Mouse (Mus musculus): ENCODE data around the gene Xkr7. TPM values are rescaled to one million over a fixed set of nuclear protein-coding genes. Genes with fewer than 3 reads are reported as not detected.

The Xkr7 gene
- polyA plus RNA-seq (2016; fragmentation: Nextera tagmentation; extraction: Ambion mirVana) = 0.73 and 1.1 TPM in 2 replicates

GRCm38 (mm10) chr2:153031126-153032082, at the start of gene Xkr7:
TSS of gene Xkr7 (plus strand) at chr2:153031852.
- peaks cover 24% of the 10 kb centered on the region for H3K4me1 ChIP-seq (replicated peaks)
- H3K4me3 ChIP-seq = peak within 1 kb of the TSS; percentile 67
- DNase-seq (ENCODE audit: low spot score) = peak; percentile 48
- peak within 1 kb of the TSS; percentile 74 for H3K27ac ChIP-seq
- no peaks in the 10 kb centered on the region for H3K9me3 ChIP-seq
- H3K36me3 ChIP-seq = no peaks in the 10 kb centered on the region
- WGBS = 1% methylated on average over 46 of the region's 54 CpGs
- H3K27me3 ChIP-seq (ENCODE audit: insufficient read depth, poor library complexity, severe bottlenecking) = peaks cover 52% of the 10 kb centered on the region

GRCm38 (mm10) chr2:152985582-152985981, 46.1 kb upstream of the Xkr7 start:
- no peak for DNase-seq (ENCODE audit: low spot score)
- H3K27ac ChIP-seq = no peak overlapping the region
- no peaks in the 10 kb centered on the region; the same call in 1 of the 2 replicates for H3K4me1 ChIP-seq (replicated peaks)
- H3K36me3 ChIP-seq = no peaks in the 10 kb centered on the region
- WGBS = 36% methylated on average over 1 of the region's 1 CpGs
- no peaks in the 10 kb centered on the region for H3K9me3 ChIP-seq
- H3K27me3 ChIP-seq (ENCODE audit: insufficient read depth, poor library complexity, severe bottlenecking) = no peaks in the 10 kb centered on the region
- H3K4me3 ChIP-seq = no peak overlapping the region

GRCm38 (mm10) chr2:152991529-152991928, 40.1 kb upstream of the Xkr7 start:
- H3K9me3 ChIP-seq = no peaks in the 10 kb centered on the region
- H3K27me3 ChIP-seq (ENCODE audit: insufficient read depth, poor library complexity, severe bottlenecking) = no peaks in the 10 kb centered on the region; the same call in 1 of the 2 replicates
- 0 out of 2 replicates have a peak, but pooled peaks cover 6% of the 10 kb centered on the region for H3K4me1 ChIP-seq (replicated peaks)
- H3K27ac ChIP-seq = no peak overlapping the region
- H3K4me3 ChIP-seq = no peak overlapping the region
- DNase-seq (ENCODE audit: low spot score) = no peak
- 92% methylated on average over 9 of the region's 9 CpGs for WGBS
- H3K36me3 ChIP-seq = no peaks in the 10 kb centered on the region

- 0 out of 2 replicates have a peak, but pooled peaks cover 3% of the 10 kb centered on the region for H3K4me1 ChIP-seq (replicated peaks)
- no peaks in the 10 kb centered on the region; the same call in 1 of the 2 replicates for H3K27me3 ChIP-seq (ENCODE audit: insufficient read depth, poor library complexity, severe bottlenecking)
- no peak for DNase-seq (ENCODE audit: low spot score)
- no peak overlapping the region for H3K27ac ChIP-seq
- WGBS = 71% methylated on average over 4 of the region's 4 CpGs
- H3K4me3 ChIP-seq = no peak overlapping the region
- no peaks in the 10 kb centered on the region for H3K36me3 ChIP-seq
- H3K9me3 ChIP-seq = no peaks in the 10 kb centered on the region
Measured at GRCm38 (mm10) chr2:152997046-152997445, 34.6 kb upstream of the Xkr7 start.

GRCm38 (mm10) chr2:153002492-153003248, 29.0 kb upstream of the Xkr7 start:
- Histone ChIP-seq H3K4me1 (replicated peaks) (peaks cover 6% of the 10 kb centered on the region), H3K27ac (no peak overlapping the region), H3K36me3 (peaks cover 18% of the 10 kb centered on the region), H3K4me3 (no peak overlapping the region), H3K9me3 (no peaks in the 10 kb centered on the region), H3K27me3 (ENCODE audit: insufficient read depth, poor library complexity, severe bottlenecking) (peaks cover 4% of the 10 kb centered on the region; the same call in 1 of the 2 replicates)
- 85% methylated on average over 15 of the region's 15 CpGs for WGBS
- no peak for DNase-seq (ENCODE audit: low spot score)

GRCm38 (mm10) chr2:153003681-153004338, 27.8 kb upstream of the Xkr7 start:
- H3K36me3 ChIP-seq = peaks cover 30% of the 10 kb centered on the region
- H3K4me3 ChIP-seq = no peak overlapping the region
- WGBS = 69% methylated on average over 13 of the region's 13 CpGs
- no peaks in the 10 kb centered on the region for H3K9me3 ChIP-seq
- peaks cover 4% of the 10 kb centered on the region; the same call in 1 of the 2 replicates for H3K27me3 ChIP-seq (ENCODE audit: insufficient read depth, poor library complexity, severe bottlenecking)
- DNase-seq (ENCODE audit: low spot score) = no peak
- H3K27ac ChIP-seq = peak overlapping the region; percentile 67; the same call in 1 of the 2 replicates
- H3K4me1 ChIP-seq (replicated peaks) = peaks cover 6% of the 10 kb centered on the region

- WGBS = 86% methylated on average over 3 of the region's 3 CpGs
- no peak for DNase-seq (ENCODE audit: low spot score)
- H3K27ac ChIP-seq = no peak overlapping the region
- H3K4me1 ChIP-seq (replicated peaks) = peaks cover 6% of the 10 kb centered on the region
- no peaks in the 10 kb centered on the region for H3K9me3 ChIP-seq
- H3K36me3 ChIP-seq = peaks cover 51% of the 10 kb centered on the region
- peaks cover 4% of the 10 kb centered on the region; the same call in 1 of the 2 replicates for H3K27me3 ChIP-seq (ENCODE audit: insufficient read depth, poor library complexity, severe bottlenecking)
- H3K4me3 ChIP-seq = no peak overlapping the region
Measured at GRCm38 (mm10) chr2:153005981-153006380, 25.7 kb upstream of the Xkr7 start.

- WGBS = 89% methylated on average over 12 of the region's 12 CpGs
- H3K27ac ChIP-seq = no peak overlapping the region
Measured at GRCm38 (mm10) chr2:153009192-153009973, 22.3 kb upstream of the Xkr7 start.

GRCm38 (mm10) chr2:153013724-153014515, 17.7 kb upstream of the Xkr7 start:
- peaks cover 48% of the 10 kb centered on the region for H3K36me3 ChIP-seq
- H3K4me3 ChIP-seq = peak overlapping the region; percentile 98
- no peaks in the 10 kb centered on the region for H3K9me3 ChIP-seq
- H3K4me1 ChIP-seq (replicated peaks) = peaks cover 13% of the 10 kb centered on the region
- peaks cover 6% of the 10 kb centered on the region; the same call in 1 of the 2 replicates for H3K27me3 ChIP-seq (ENCODE audit: insufficient read depth, poor library complexity, severe bottlenecking)
- WGBS = 93% methylated on average over 11 of the region's 11 CpGs
- no peak for DNase-seq (ENCODE audit: low spot score)
- no peak overlapping the region for H3K27ac ChIP-seq

More at GRCm38 (mm10) chr2:153009192-153009973, 22.3 kb upstream of the Xkr7 start:
- Histone ChIP-seq H3K4me3 (no peak overlapping the region), H3K9me3 (no peaks in the 10 kb centered on the region), H3K36me3 (peaks cover 78% of the 10 kb centered on the region), H3K4me1 (replicated peaks) (peaks cover 8% of the 10 kb centered on the region), H3K27me3 (ENCODE audit: insufficient read depth, poor library complexity, severe bottlenecking) (no peaks in the 10 kb centered on the region)
- DNase-seq (ENCODE audit: low spot score) = no peak

GRCm38 (mm10) chr2:153014758-153015593, 16.7 kb upstream of the Xkr7 start, which contains the start of gene Pdrg1:
TSS of gene Pdrg1 (minus strand) at chr2:153015427.
- Histone ChIP-seq H3K4me1 (replicated peaks) (peaks cover 13% of the 10 kb centered on the region), H3K27me3 (ENCODE audit: insufficient read depth, poor library complexity, severe bottlenecking) (peaks cover 6% of the 10 kb centered on the region; the same call in 1 of the 2 replicates), H3K36me3 (peaks cover 37% of the 10 kb centered on the region), H3K4me3 (peak within 1 kb of the TSS; percentile 98), H3K9me3 (no peaks in the 10 kb centered on the region), H3K27ac (peak within 1 kb of the TSS; percentile 87)
- DNase-seq (ENCODE audit: low spot score) = peak; percentile 94
- 2% methylated on average over 54 of the region's 54 CpGs for WGBS

Data from hindbrain, embryonic 10.5 days (tissue).